Mouse (Mus musculus) embryonic facial prominence, embryonic 14.5 days (tissue): ENCODE data around the gene Rassf6. TPM values are rescaled to one million over a fixed set of nuclear protein-coding genes. Genes with fewer than 3 reads are reported as not detected.
"Not testable (repeated sequence)": the region's sequence is repeated elsewhere in the genome, so short reads cannot be mapped to it uniquely, and the experiment has no call there.

Experiments used
- ATAC-seq: fragments of 200-750 bp; cut with Nextera tagmentation; 2 replicates; pipeline ENCODE4 v1.8.0; 2017; ENCODE audit warnings: low read depth, moderate number of reproducible peaks, moderate TSS enrichment
- DNase-seq: peaks from one replicate; pipeline ENCODE4 v3.0.0-alpha.2; 2015; ENCODE audit warnings: low spot score
- H3K27ac ChIP-seq: fragments of 300-500 bp; sonication (generic); replicated peaks from 2 replicates; pipeline ENCODE4 v1.5.1; 2014; ENCODE audit warnings: low read depth, mild to moderate bottlenecking, low read length, moderate library complexity
- H3K27me3 ChIP-seq: fragments of 300-500 bp; sonication (generic); replicated peaks from 2 replicates; pipeline ENCODE4 v1.6.1; 2014; ENCODE audit warnings: low read length; ENCODE audit not compliant: control insufficient read depth, insufficient read depth
- H3K36me3 ChIP-seq: fragments of 300-500 bp; sonication (generic); 2 replicates; pipeline ENCODE4 v1.6.1; 2014; ENCODE audit warnings: low read length, mixed read lengths; ENCODE audit not compliant: control insufficient read depth, insufficient read depth
- H3K4me1 ChIP-seq: fragments of 300-500 bp; sonication (generic); 2 replicates; pipeline ENCODE4 v1.6.1; 2014; ENCODE audit warnings: antibody characterized with exemption, low read length; ENCODE audit not compliant: control insufficient read depth, insufficient read depth
- H3K4me2 ChIP-seq: fragments of 300-500 bp; sonication (generic); 2 replicates; pipeline ENCODE4 v1.6.1; 2014; ENCODE audit warnings: low read depth, mild to moderate bottlenecking, low read length, moderate library complexity, mixed read lengths
- H3K4me3 ChIP-seq: fragments of 300-500 bp; sonication (generic); 2 replicates; pipeline ENCODE4 v1.5.1; 2014; ENCODE audit warnings: low read depth, mild to moderate bottlenecking, low read length
- H3K9ac ChIP-seq: fragments of 300-500 bp; sonication (generic); 2 replicates; pipeline ENCODE4 v1.6.1; 2014; ENCODE audit warnings: low read depth, mild to moderate bottlenecking, low read length, moderate library complexity, mixed read lengths
- H3K9me3 ChIP-seq: fragments of 300-500 bp; sonication (generic); 2 replicates; pipeline ENCODE4 v1.6.1; 2016; ENCODE audit warnings: low read length; ENCODE audit not compliant: control insufficient read depth
- WGBS: fragments of 180-500 bp; shearing (Covaris S2); extraction: QIAGEN DNeasy Blood & Tissue Kit; methylation state at CpG from one replicate; pipeline ENCODE4 v1.1.7; 2014; 5-methylcytosine and 5-hydroxymethylcytosine counted together
- polyA plus RNA-seq: library from polyadenylated mRNA; unstranded; fragments of >200 nt; fragmentation: Nextera tagmentation; extraction: Ambion mirVana; gene quantifications from 2 replicates; pipeline ENCODE4 v1.2.1, GENCODE M21; 2014

The Rassf6 gene
- polyA plus RNA-seq, 1 experiment from 2014 or later = 2.1 TPM

GRCm38 (mm10) chr5:90617859-90618258 is 22.6 kb downstream of the Rassf6 start:
- H3K9me3 ChIP-seq = no peaks in the 10 kb centered on the region
- no peaks in the 10 kb centered on the region for H3K4me1 ChIP-seq
- no peak for DNase-seq
- no peak overlapping the region for H3K4me3 ChIP-seq
- no peak overlapping the region for H3K9ac ChIP-seq
- H3K4me2 ChIP-seq = no peak overlapping the region
- no peaks in the 10 kb centered on the region for H3K27me3 ChIP-seq
- H3K36me3 ChIP-seq = no peaks in the 10 kb centered on the region
- 90% methylated on average over 3 of the region's 3 CpGs for WGBS
- ATAC-seq = no peak
- H3K27ac ChIP-seq = no peak overlapping the region

- not testable (repeated sequence) for H3K36me3 ChIP-seq, ATAC-seq, H3K27me3 ChIP-seq, H3K27ac ChIP-seq, DNase-seq, H3K4me2 ChIP-seq, H3K9ac ChIP-seq, H3K4me1 ChIP-seq, H3K4me3 ChIP-seq, H3K9me3 ChIP-seq
- WGBS = 67% methylated on average over 1 of the region's 1 CpGs
Observed at GRCm38 (mm10) chr5:90612751-90613150, 27.7 kb downstream of the Rassf6 start.

GRCm38 (mm10) chr5:90611996-90612611 is 28.4 kb downstream of the Rassf6 start:
- 85% methylated on average over 6 of the region's 6 CpGs for WGBS
- Histone ChIP-seq H3K9ac (no peak overlapping the region), H3K4me3 (no peak overlapping the region), H3K36me3 (no peaks in the 10 kb centered on the region), H3K9me3 (no peaks in the 10 kb centered on the region), H3K27ac (no peak overlapping the region), H3K4me1 (0 out of 2 replicates have a peak, but pooled peaks cover 5% of the 10 kb centered on the region), H3K4me2 (no peak overlapping the region), H3K27me3 (no peaks in the 10 kb centered on the region)
- DNase-seq = no peak
- no peak for ATAC-seq

- ATAC-seq (peak; percentile 60; the same call in 1 of the 2 replicates), DNase-seq (peak; percentile 38)
- H3K9me3 ChIP-seq = no peaks in the 10 kb centered on the region
- no peak overlapping the region for H3K9ac ChIP-seq
- no peak overlapping the region for H3K4me2 ChIP-seq
- H3K27ac ChIP-seq = no peak overlapping the region
- no peaks in the 10 kb centered on the region for H3K36me3 ChIP-seq
- WGBS = 85% methylated on average over 3 of the region's 3 CpGs
- no peaks in the 10 kb centered on the region for H3K27me3 ChIP-seq
- 0 out of 2 replicates have a peak, but pooled peaks cover 5% of the 10 kb centered on the region for H3K4me1 ChIP-seq
- H3K4me3 ChIP-seq = no peak overlapping the region
Observed at GRCm38 (mm10) chr5:90611388-90611787, 29.1 kb downstream of the Rassf6 start.

- WGBS = 45% methylated on average over 11 of the region's 11 CpGs
- H3K4me3 ChIP-seq = no peak overlapping the region
- no peaks in the 10 kb centered on the region for H3K9me3 ChIP-seq
- no peak overlapping the region for H3K9ac ChIP-seq
- no peak overlapping the region for H3K4me2 ChIP-seq
- H3K4me1 ChIP-seq = 0 out of 2 replicates have a peak, but pooled peaks cover 5% of the 10 kb centered on the region
- ATAC-seq (peak; percentile 78), DNase-seq (peak; percentile 67)
- no peaks in the 10 kb centered on the region for H3K36me3 ChIP-seq
- no peaks in the 10 kb centered on the region for H3K27me3 ChIP-seq
- no peak overlapping the region for H3K27ac ChIP-seq
Observed at GRCm38 (mm10) chr5:90608906-90609305, 31.6 kb downstream of the Rassf6 start.

- Histone ChIP-seq H3K9me3 (no peaks in the 10 kb centered on the region), H3K27ac (no peak overlapping the region), H3K27me3 (no peaks in the 10 kb centered on the region), H3K36me3 (no peaks in the 10 kb centered on the region), H3K4me1 (no peaks in the 10 kb centered on the region), H3K4me3 (no peak overlapping the region), H3K9ac (no peak overlapping the region), H3K4me2 (no peak overlapping the region)
- DNase-seq (peak; percentile 58), ATAC-seq (no peak)
- WGBS = 52% methylated on average over 13 of the region's 13 CpGs
Observed at GRCm38 (mm10) chr5:90603407-90603923, 37.0 kb downstream of the Rassf6 start.

GRCm38 (mm10) chr5:90601469-90601868 is 39.0 kb downstream of the Rassf6 start:
- H3K27me3 ChIP-seq = no peaks in the 10 kb centered on the region
- WGBS = 18% methylated on average over 6 of the region's 6 CpGs

GRCm38 (mm10) chr5:90596155-90596554 is 44.3 kb downstream of the Rassf6 start:
- H3K9me3 ChIP-seq = no peaks in the 10 kb centered on the region
- no peaks in the 10 kb centered on the region for H3K4me1 ChIP-seq
- no peak for DNase-seq
- ATAC-seq = no peak
- no peak overlapping the region for H3K4me3 ChIP-seq
- WGBS = 82% methylated on average over 6 of the region's 6 CpGs
- H3K27me3 ChIP-seq = no peaks in the 10 kb centered on the region
- no peak overlapping the region for H3K27ac ChIP-seq
- H3K36me3 ChIP-seq = no peaks in the 10 kb centered on the region
- no peak overlapping the region for H3K9ac ChIP-seq
- H3K4me2 ChIP-seq = no peak overlapping the region

More at GRCm38 (mm10) chr5:90601469-90601868, 39.0 kb downstream of the Rassf6 start:
- no peaks in the 10 kb centered on the region for H3K36me3 ChIP-seq
- H3K9ac ChIP-seq = no peak overlapping the region
- H3K27ac ChIP-seq = no peak overlapping the region
- ATAC-seq = no peak
- H3K4me2 ChIP-seq = no peak overlapping the region
- no peaks in the 10 kb centered on the region for H3K4me1 ChIP-seq
- peak; percentile 74 for DNase-seq
- no peak overlapping the region for H3K4me3 ChIP-seq
- H3K9me3 ChIP-seq = no peaks in the 10 kb centered on the region

GRCm38 (mm10) chr5:90594945-90595344 is 45.5 kb downstream of the Rassf6 start:
- DNase-seq (no peak), ATAC-seq (no peak)
- Histone ChIP-seq H3K27ac (no peak overlapping the region), H3K4me3 (no peak overlapping the region), H3K9ac (no peak overlapping the region), H3K4me2 (no peak overlapping the region), H3K4me1 (no peaks in the 10 kb centered on the region), H3K9me3 (no peaks in the 10 kb centered on the region), H3K27me3 (no peaks in the 10 kb centered on the region), H3K36me3 (no peaks in the 10 kb centered on the region)
- WGBS = 84% methylated on average over 13 of the region's 13 CpGs
